Mouse (Mus musculus) heart, embryonic 14.5 days (tissue): ENCODE data around the gene Frrs1l. TPM values are rescaled to one million over a fixed set of nuclear protein-coding genes. Genes with fewer than 3 reads are reported as not detected.

Experiments used
- ATAC-seq: fragments of 200-750 bp; cut with Nextera tagmentation; 2 replicates; pipeline ENCODE4 v1.8.0; 2017; ENCODE audit warnings: low read depth, moderate TSS enrichment; ENCODE audit not compliant: insufficient number of reproducible peaks, insufficient read depth, low FRiP score
- H3K27ac ChIP-seq, 2 experiments: fragments of 200-500 bp in 1 of 2; fragments of 300-500 bp in 1 of 2; sonication (generic) in 1 of 2; replicated peaks in 1 of 2; 2 replicates each; pipeline ENCODE4 v1.5.1; 2012 to 2014; ENCODE audit warnings: low read depth in 2 of 2, low read length in 2 of 2, control low read depth in 1 of 2, mild to moderate bottlenecking in 1 of 2, mixed read lengths in 1 of 2; ENCODE audit not compliant: control insufficient read depth in 1 of 2, insufficient read depth in 1 of 2
- H3K27me3 ChIP-seq: fragments of 300-500 bp; sonication (generic); 2 replicates; pipeline ENCODE4 v1.6.1; 2014; ENCODE audit warnings: mild to moderate bottlenecking, low read length, control low read depth; ENCODE audit not compliant: control insufficient read depth, insufficient read depth
- H3K36me3 ChIP-seq: fragments of 300-500 bp; sonication (generic); 2 replicates; pipeline ENCODE4 v1.6.1; 2014; ENCODE audit warnings: mild to moderate bottlenecking, control low read depth, low read length, mixed read lengths; ENCODE audit not compliant: control insufficient read depth, insufficient read depth
- H3K4me1 ChIP-seq, 2 experiments: fragments of 200-500 bp in 1 of 2; fragments of 300-500 bp in 1 of 2; sonication (generic) in 1 of 2; 2 replicates each; pipeline ENCODE4 v1.6.1; 2012 to 2014; ENCODE audit warnings: low read length in 2 of 2, control low read depth in 1 of 2, mixed read lengths in 1 of 2; ENCODE audit not compliant: control insufficient read depth in 2 of 2, insufficient read depth in 2 of 2
- H3K4me2 ChIP-seq: fragments of 300-500 bp; sonication (generic); 2 replicates; pipeline ENCODE4 v1.6.1; 2014; ENCODE audit warnings: mild to moderate bottlenecking, low read length
- H3K4me3 ChIP-seq, 2 experiments: fragments of 200-500 bp in 1 of 2; fragments of 300-500 bp in 1 of 2; sonication (generic) in 1 of 2; 2 replicates each; pipeline ENCODE4 v1.5.1; 2012 to 2014; ENCODE audit warnings: low read length in 2 of 2, mild to moderate bottlenecking in 2 of 2, control low read depth in 1 of 2, low read depth in 1 of 2, moderate library complexity in 1 of 2; ENCODE audit not compliant: control insufficient read depth in 1 of 2, insufficient read depth in 1 of 2
- H3K9ac ChIP-seq: fragments of 300-500 bp; sonication (generic); 2 replicates; pipeline ENCODE4 v1.6.1; 2014; ENCODE audit warnings: mild to moderate bottlenecking, low read length
- H3K9me3 ChIP-seq: fragments of 300-500 bp; sonication (generic); 2 replicates; pipeline ENCODE4 v1.6.1; 2016; ENCODE audit warnings: low read length, control low read depth; ENCODE audit not compliant: control insufficient read depth
- WGBS: fragments of 180-500 bp; shearing (Covaris S2); extraction: QIAGEN DNeasy Blood & Tissue Kit; methylation state at CpG from one replicate; pipeline ENCODE4 v1.1.7; 2014; 5-methylcytosine and 5-hydroxymethylcytosine counted together
- polyA plus RNA-seq: library from polyadenylated mRNA; unstranded; fragments of >200 nt; fragmentation: Nextera tagmentation; extraction: Ambion mirVana; gene quantifications from 2 replicates; pipeline ENCODE4 v1.2.1, GENCODE M21; 2014

The Frrs1l gene
- polyA plus RNA-seq, 1 experiment from 2014 or later = 0.23 TPM

- no peaks in the 10 kb centered on the region for H3K36me3 ChIP-seq
- H3K27me3 ChIP-seq = no peaks in the 10 kb centered on the region
- H3K4me3 ChIP-seq = no peak overlapping the region
- no peak overlapping the region for H3K4me2 ChIP-seq
- ATAC-seq = no peak
- WGBS = 74% methylated on average over 6 of the region's 6 CpGs
- no peak overlapping the region for H3K9ac ChIP-seq
- H3K4me1 ChIP-seq = peaks cover 2 to 13% of the 10 kb centered on the region in 2 experiments
- H3K9me3 ChIP-seq = no peaks in the 10 kb centered on the region
- no peak overlapping the region for H3K27ac ChIP-seq
Measured at GRCm38 (mm10) chr4:56949494-56949893, 40.7 kb downstream of the Frrs1l start.

- Histone ChIP-seq H3K36me3 (no peaks in the 10 kb centered on the region), H3K4me3 (peak within 1 kb of the TSS; percentile 72 to 89), H3K4me1 (peaks cover 21 to 37% of the 10 kb centered on the region in 2 experiments), H3K27ac (peak within 1 kb of the TSS; percentile 60 to 88), H3K9ac (peak within 1 kb of the TSS; percentile 93), H3K4me2 (peak within 1 kb of the TSS; percentile 72), H3K27me3 (no peaks in the 10 kb centered on the region), H3K9me3 (no peaks in the 10 kb centered on the region)
- ATAC-seq = peak; percentile 93
- under 1% methylated on average over 106 of the region's 107 CpGs for WGBS
Measured at GRCm38 (mm10) chr4:56946641-56947640, 43.2 kb downstream of the Frrs1l start, which contains the start of gene Tmem245. Gene Tmem245 (minus strand): TSS chr4:56947437.

- H3K36me3 ChIP-seq = no peaks in the 10 kb centered on the region
- peak overlapping the region; percentile 60 to 88 for H3K27ac ChIP-seq
- H3K4me1 ChIP-seq = peaks cover 21 to 41% of the 10 kb centered on the region in 2 experiments
- no peaks in the 10 kb centered on the region for H3K27me3 ChIP-seq
- no peak for ATAC-seq
- peak overlapping the region; percentile 72 to 89 for H3K4me3 ChIP-seq
- peak overlapping the region; percentile 93 for H3K9ac ChIP-seq
- no peaks in the 10 kb centered on the region for H3K9me3 ChIP-seq
- WGBS = under 1% methylated on average over 14 of the region's 14 CpGs
- peak overlapping the region; percentile 72 for H3K4me2 ChIP-seq
Measured at GRCm38 (mm10) chr4:56946180-56946579, 44.0 kb downstream of the Frrs1l start.

GRCm38 (mm10) chr4:56944286-56944685 is 45.9 kb downstream of the Frrs1l start:
- no peaks in the 10 kb centered on the region for H3K27me3 ChIP-seq
- H3K27ac ChIP-seq = peak overlapping the region; percentile 66 to 73
- peaks cover 28 to 57% of the 10 kb centered on the region in 2 experiments for H3K4me1 ChIP-seq
- peak overlapping the region; percentile 63 for H3K9ac ChIP-seq
- H3K9me3 ChIP-seq = no peaks in the 10 kb centered on the region
- peak overlapping the region; percentile 72 for H3K4me2 ChIP-seq
- no peaks in the 10 kb centered on the region for H3K36me3 ChIP-seq
- 26% methylated on average over 4 of the region's 4 CpGs for WGBS
- peak overlapping the region; percentile 2 to 8; a peak in 2 of 4 replicates for H3K4me3 ChIP-seq
- ATAC-seq = no peak

GRCm38 (mm10) chr4:56943258-56943657 is 46.9 kb downstream of the Frrs1l start:
- Histone ChIP-seq H3K4me2 (peak overlapping the region; percentile 72), H3K27me3 (no peaks in the 10 kb centered on the region), H3K9me3 (no peaks in the 10 kb centered on the region), H3K4me1 (peaks cover 32 to 66% of the 10 kb centered on the region in 2 experiments), H3K4me3 (no peak overlapping the region), H3K36me3 (peaks cover 4% of the 10 kb centered on the region; the same call in 1 of the 2 replicates), H3K27ac (peak overlapping the region; percentile 47 to 66; a peak in 2 of 4 replicates), H3K9ac (peak overlapping the region; percentile 63; the same call in 1 of the 2 replicates)
- WGBS = 68% methylated on average over 1 of the region's 1 CpGs
- ATAC-seq = no peak

GRCm38 (mm10) chr4:56942567-56942966 is 47.6 kb downstream of the Frrs1l start:
- no peak for ATAC-seq
- Histone ChIP-seq H3K9me3 (no peaks in the 10 kb centered on the region), H3K9ac (peak overlapping the region; percentile 19; the same call in 1 of the 2 replicates), H3K4me3 (no peak overlapping the region), H3K4me2 (peak overlapping the region; percentile 72; the same call in 1 of the 2 replicates), H3K36me3 (peaks cover 4% of the 10 kb centered on the region; the same call in 1 of the 2 replicates), H3K27me3 (no peaks in the 10 kb centered on the region), H3K4me1 (peaks cover 32 to 70% of the 10 kb centered on the region in 2 experiments), H3K27ac (peak overlapping the region; percentile 25 to 66; a peak in 1 of 4 replicates)
- WGBS = 65% methylated on average over 1 of the region's 1 CpGs

GRCm38 (mm10) chr4:56941481-56941880 is 48.7 kb downstream of the Frrs1l start:
- no peak for ATAC-seq
- Histone ChIP-seq H3K27ac (no peak overlapping the region), H3K4me3 (no peak overlapping the region), H3K4me2 (peak overlapping the region; percentile 56; the same call in 1 of the 2 replicates), H3K9me3 (no peaks in the 10 kb centered on the region), H3K27me3 (no peaks in the 10 kb centered on the region), H3K4me1 (peaks cover 42 to 81% of the 10 kb centered on the region in 2 experiments), H3K9ac (no peak overlapping the region), H3K36me3 (peaks cover 5% of the 10 kb centered on the region; the same call in 1 of the 2 replicates)
- WGBS = 71% methylated on average over 4 of the region's 4 CpGs
